Mouse (Mus musculus): ENCODE data around the gene Gpr107. TPM values are rescaled to one million over a fixed set of nuclear protein-coding genes. Genes with fewer than 3 reads are reported as not detected.
"Not testable (repeated sequence)": the region's sequence is repeated elsewhere in the genome, so short reads cannot be mapped to it uniquely, and the experiment has no call there.

Gene Gpr107
- total RNA-seq, 2 experiments from 2014 or later = 24.1 to 24.8 TPM

GRCm38 (mm10) chr2:31160147-31160920, 8.2 kb downstream of the Gpr107 start:
- DNase-seq = no peak

DNA sequence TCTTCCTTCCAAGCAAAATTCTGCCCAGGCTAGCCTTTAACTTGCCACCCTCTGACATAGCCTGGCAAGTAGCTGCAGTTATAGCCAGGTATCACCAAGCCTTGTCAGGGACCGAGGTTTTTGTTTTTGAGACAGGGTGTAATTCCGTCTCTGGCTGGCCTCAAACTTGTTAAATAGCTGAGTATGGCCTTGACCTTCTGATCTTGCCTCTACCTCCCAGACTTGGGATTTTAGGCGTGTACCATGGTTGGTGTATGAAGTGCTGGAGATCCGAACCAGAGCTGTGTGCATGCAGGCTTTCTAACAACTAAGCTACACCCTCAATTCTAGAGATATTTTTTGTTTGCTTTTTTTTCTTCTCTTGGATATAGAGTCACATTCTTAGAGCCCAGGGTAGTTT, 9.5 kb downstream of the Gpr107 start:
- no peak for DNase-seq

- DNase-seq = no peak
Measured at GRCm38 (mm10) chr2:31163361-31164118, 11.4 kb downstream of the Gpr107 start.

GRCm38 (mm10) chr2:31164841-31165455, 12.8 kb downstream of the Gpr107 start:
- DNase-seq = no peak

DNA sequence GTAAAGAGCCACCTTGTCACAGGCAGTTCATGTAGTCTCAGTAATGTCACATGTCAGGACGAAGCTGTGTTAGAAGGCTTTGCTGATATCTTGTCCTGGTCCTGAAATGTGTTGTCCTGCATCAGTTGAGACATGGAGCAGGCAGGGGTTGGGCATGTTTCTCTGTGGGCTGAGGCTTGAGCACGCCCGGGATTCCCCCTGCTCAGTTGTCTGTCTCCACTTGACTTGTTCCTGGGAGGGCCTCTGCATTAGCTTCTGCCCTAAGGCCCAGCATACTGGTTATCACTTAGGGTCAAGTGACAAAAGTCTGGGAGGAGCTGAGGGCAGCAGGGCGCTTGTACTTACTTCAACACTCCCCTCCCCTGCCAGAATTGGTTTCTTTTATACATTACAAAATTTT, 13.4 kb downstream of the Gpr107 start:
- no peak for DNase-seq

DNA sequence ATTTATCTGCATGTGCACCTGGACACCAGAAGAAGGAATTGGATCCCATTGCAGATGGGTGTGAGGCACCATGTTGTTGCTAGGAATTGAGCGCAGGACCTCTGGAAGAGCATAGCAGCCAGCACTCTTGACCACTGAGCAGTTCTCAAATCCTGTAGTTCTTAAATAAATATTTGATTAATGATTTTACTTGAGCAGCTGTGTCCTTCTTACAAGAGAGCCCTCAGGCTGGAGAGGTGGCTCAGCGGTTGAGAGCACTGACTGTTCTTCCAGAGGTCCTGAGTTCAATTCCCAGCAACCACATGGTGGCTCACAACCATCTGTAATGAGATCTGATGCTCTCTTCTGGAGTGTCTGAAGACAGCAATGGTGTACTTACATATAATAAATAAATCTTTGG, 15.5 kb downstream of the Gpr107 start:
- DNase-seq = not testable (repeated sequence)

- DNase-seq = peak; percentile 33
Measured at GRCm38 (mm10) chr2:31169001-31169400, 16.9 kb downstream of the Gpr107 start.

GRCm38 (mm10) chr2:31170164-31170563, 18.0 kb downstream of the Gpr107 start:
- no peak for DNase-seq

DNA sequence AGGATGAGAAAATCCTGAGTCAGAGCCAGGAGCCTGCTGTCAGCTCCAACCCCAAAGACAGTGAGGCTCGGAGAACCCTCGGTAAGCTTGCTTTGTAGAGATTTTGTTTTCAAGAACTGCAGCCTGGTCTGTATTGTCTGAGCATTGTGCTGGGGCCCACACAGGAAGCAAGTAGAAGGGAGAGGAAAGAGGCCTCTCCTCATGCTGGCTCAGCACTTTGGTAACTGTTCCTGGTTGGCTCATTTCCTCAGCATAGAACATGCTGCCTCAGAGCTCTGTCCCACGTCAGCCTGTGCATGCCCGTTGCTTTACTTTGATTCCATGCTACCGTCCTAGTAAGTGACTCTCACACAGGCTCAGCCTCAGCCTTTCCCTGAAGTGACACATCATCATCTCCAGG, 19.9 kb downstream of the Gpr107 start:
- DNase-seq = no peak

- no peak for DNase-seq
Measured at GRCm38 (mm10) chr2:31172536-31172935, 20.4 kb downstream of the Gpr107 start.

GRCm38 (mm10) chr2:31173290-31173689, 21.2 kb downstream of the Gpr107 start:
- DNase-seq = no peak

DNA sequence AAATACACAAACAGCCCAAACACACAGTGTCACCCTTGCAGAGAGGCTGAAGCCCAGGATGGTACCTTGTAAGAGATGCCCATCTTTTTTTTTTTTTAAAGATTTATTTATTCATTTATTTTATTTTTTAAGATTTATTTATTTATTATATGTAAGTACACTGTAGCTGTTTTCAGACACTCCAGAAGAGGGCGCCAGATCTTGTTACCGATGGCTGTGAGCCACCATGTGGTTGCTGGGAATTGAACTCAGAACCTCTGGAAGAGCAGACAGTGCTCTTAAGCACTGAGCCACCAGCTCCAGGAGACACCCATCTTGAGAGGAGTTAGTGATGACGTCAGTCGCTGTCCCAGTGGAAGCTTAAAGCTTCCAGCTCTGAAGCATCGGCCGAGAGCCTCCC, 26.5 kb downstream of the Gpr107 start:
- DNase-seq = not testable (repeated sequence)

- DNase-seq = no peak
Measured at GRCm38 (mm10) chr2:31179471-31179870, 27.4 kb downstream of the Gpr107 start.

- DNase-seq = no peak
Measured at GRCm38 (mm10) chr2:31180081-31180551, 28.0 kb downstream of the Gpr107 start.

- no peak for DNase-seq
Measured at GRCm38 (mm10) chr2:31182786-31183330, 30.7 kb downstream of the Gpr107 start.

GRCm38 (mm10) chr2:31183830-31184229, 31.7 kb downstream of the Gpr107 start:
- no peak for DNase-seq

- no peak for DNase-seq
Measured at GRCm38 (mm10) chr2:31188691-31189090, 36.6 kb downstream of the Gpr107 start.

DNA sequence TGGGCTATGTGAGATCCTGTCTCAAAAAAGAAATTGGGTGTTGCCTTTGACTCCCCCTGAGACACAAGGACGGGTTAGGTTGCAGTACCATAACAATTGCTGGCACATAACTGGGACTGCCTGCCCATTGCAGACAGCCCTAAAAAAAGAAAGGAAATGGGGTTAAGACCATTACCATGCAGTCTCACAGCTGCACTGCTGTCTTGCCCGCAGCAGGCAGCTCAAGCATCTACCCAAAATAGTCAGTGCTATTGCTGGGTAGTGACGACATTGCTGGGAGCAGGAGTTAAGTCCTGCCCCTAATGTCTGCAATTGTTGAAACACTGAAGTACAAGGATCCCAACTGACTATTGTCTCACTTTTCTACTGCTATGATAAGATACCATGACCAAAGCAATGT, 37.5 kb downstream of the Gpr107 start:
- no peak for DNase-seq

- no peak for DNase-seq
Measured at GRCm38 (mm10) chr2:31191765-31192164, 39.6 kb downstream of the Gpr107 start.

DNA sequence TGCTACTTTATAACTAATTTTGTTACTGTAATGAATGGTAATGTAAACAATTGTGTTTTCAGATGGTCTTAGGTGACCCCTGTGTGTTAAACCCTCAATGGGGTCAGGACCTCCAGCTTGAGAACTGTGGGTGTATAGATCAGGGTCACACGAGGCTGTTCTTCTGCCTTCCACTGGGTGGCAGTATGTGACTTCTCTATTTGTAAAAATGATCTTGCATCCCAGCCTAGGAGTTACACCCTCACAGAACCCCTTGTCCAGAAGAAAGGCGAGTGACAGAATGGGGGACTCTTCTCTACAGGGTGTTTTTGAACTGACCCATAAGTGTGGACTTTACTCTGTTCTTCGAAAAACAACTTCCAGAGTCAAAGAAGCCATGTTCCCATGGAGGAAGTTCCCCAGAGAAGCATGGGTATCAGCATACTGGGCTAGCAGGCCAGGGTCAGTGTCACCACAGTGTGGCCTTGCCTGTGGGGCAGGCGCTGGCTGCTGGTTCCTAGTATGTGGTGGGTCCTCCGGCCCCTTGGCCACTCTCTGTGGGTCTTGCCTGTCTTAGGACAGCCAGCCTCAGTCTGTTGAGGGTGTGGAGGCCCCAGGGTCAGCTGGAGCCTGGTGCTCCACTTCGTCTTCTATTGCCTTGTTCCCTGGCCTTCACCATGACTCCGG, 42.4 kb downstream of the Gpr107 start:
- no peak for DNase-seq

- no peak for DNase-seq
Measured at GRCm38 (mm10) chr2:31198621-31199020, 46.5 kb downstream of the Gpr107 start.

DNA sequence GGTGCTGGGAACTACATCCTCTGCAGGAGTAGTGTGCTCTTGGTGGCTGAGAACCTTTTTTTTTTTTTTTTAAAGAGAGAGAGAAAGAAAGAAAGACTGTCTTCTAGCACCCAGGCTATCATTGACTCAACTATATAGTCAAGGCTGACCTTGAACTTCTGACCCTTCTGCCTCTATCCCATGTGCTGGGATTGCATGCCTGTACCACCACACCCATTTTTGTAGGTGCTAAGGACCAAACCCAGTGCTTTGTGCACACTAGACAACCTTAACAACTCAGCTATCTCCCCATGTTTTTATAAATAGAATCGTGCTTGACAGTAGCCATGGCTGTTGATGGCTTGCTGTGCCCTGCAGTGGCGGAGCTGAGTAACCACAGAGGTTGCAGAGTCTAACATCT, 47.9 kb downstream of the Gpr107 start:
- no peak for DNase-seq

Data from gastrocnemius, postnatal 25 days (tissue).